Mouse (Mus musculus) CD4-positive naive resting alpha-beta T cell, adult 57 days (primary cell): ENCODE data around the gene Fzd4. TPM values are rescaled to one million over a fixed set of nuclear protein-coding genes. Genes with fewer than 3 reads are reported as not detected.

ENCODE experiments used
- total RNA-seq: library from RNA; stranded (reverse); gene quantifications from one replicate; pipeline ENCODE4 v1.2.4, GENCODE M21; 2023

The Fzd4 gene
- total RNA-seq: 0.38 TPM

DNA sequence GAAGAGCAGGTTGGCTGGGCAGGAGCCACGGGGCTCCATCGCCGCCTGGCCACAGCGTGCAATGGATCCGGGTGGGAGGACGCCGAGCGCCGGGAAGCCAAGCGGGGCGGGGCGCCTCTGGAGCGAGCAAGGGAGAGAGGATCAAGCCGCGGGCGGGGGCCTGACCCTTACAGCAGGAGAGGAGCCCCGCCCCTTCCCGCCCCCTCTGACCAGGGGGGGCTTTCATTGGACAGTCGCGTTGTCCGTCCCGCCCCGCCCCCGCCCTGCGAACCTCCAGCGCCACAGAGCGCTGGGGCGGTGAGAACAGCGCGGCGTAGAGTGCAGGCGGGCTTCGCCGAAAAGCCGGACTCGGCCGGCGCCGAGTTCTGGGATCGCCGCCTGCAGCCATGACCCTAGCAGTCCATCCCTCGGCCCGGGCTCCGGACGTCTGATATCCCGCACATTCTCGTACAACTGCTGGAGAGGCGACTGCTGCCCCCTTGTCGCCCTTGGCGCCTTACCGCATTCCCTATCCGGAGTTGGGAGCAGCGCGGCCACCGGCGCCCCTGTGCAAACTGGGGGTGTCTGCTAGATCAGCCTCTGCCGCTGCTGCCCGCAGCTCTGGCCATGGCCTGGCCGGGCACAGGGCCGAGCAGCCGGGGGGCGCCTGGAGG lies at the start of gene Fzd4, which contains the start of gene Tmem135:
Gene Fzd4 (plus strand): TSS at position 275 of the 653 bp plus-strand sequence.
Gene Tmem135 (minus strand): TSS at position 142 of the 653 bp plus-strand sequence.

Other genes starting within 250 kb of the Fzd4 start
- gene Tmem135, start 133 bp upstream of the Fzd4 start, total RNA-seq: 44.3 TPM
- gene Prss23, start 122.8 kb downstream of the Fzd4 start, total RNA-seq: 0.92 TPM
- 0.18 TPM for gene Me3, start 228.0 kb downstream of the Fzd4 start, total RNA-seq